Mouse (Mus musculus): ENCODE data around the gene Stx12. TPM values are rescaled to one million over a fixed set of nuclear protein-coding genes. Genes with fewer than 3 reads are reported as not detected.
"Not testable (repeated sequence)": the region's sequence is repeated elsewhere in the genome, so short reads cannot be mapped to it uniquely, and the experiment has no call there.

The Stx12 gene
- 88.6 and 89.0 TPM in 2 replicates for polyA plus RNA-seq (2012; rRNA removed)

GRCm38 (mm10) chr4:132884064-132884843 lies at the start of gene Stx12:
TSS of gene Stx12 (minus strand) at chr4:132884509.
- H3K4me3 ChIP-seq (replicated peaks; ENCODE audit: insufficient read depth, low read depth, low read length) = peak within 1 kb of the TSS; percentile 83
- peak; percentile 96 for TF ChIP-seq POLR2A (IDR thresholded peaks at IDR 0.05; ENCODE audit: borderline replicate concordance, insufficient read depth, low read length)
- TF ChIP-seq CTCF (IDR thresholded peaks at IDR 0.05; ENCODE audit: borderline replicate concordance, insufficient read depth, low read depth, low read length) = no peak
- no peaks in the 10 kb centered on the region for H3K27me3 ChIP-seq (ENCODE audit: control insufficient read depth, insufficient read depth, low read length)
- H3K27ac ChIP-seq (ENCODE audit: insufficient read depth, low read length) = peak within 1 kb of the TSS; percentile 39
- peak; percentile 89 to 90 for DNase-seq
- H3K4me1 ChIP-seq (ENCODE audit: control insufficient read depth, insufficient read depth, low read length) = no peaks in the 10 kb centered on the region; the same call in 1 of the 2 replicates
- under 1% methylated on average over 72 of the region's 72 CpGs for WGBS

DNA sequence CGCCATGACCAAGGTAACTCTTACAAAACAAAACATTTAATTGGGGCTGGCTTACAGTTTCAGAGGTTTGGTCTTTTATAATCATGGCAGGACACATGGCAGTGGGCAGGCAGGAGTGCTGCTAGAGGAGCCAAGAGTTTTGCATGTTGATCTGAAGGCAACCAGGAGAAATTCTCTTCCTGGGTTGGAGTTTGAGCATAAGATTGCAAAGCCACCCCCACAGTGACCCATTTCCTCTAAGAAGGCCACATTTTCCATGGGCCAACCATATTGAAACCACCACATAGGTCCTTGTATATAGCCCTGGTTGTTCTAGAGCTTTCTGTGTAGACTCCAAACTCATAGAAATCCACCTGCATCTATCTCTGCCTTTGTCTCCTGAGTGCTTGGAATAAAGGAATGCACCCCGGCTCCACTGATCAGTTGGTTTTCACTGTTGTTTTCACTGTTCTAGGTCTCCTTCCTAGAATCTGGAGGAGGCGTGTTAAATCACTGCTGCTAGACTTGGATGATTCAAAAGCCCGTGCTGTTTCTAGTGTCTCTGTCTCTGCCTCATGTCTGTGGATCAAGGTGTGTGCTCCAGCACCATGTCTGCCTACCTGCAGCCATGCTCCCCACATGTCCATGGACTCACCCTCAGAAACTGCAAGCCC lies 48.6 kb upstream of the Stx12 start:
- Histone ChIP-seq H3K27ac (ENCODE audit: insufficient read depth, low read length) (no peak overlapping the region), H3K4me1 (ENCODE audit: control insufficient read depth, insufficient read depth, low read length) (no peaks in the 10 kb centered on the region), H3K27me3 (ENCODE audit: control insufficient read depth, insufficient read depth, low read length) (no peaks in the 10 kb centered on the region), H3K4me3 (replicated peaks; ENCODE audit: insufficient read depth, low read depth, low read length) (no peak overlapping the region)
- DNase-seq = no peak
- TF ChIP-seq POLR2A (IDR thresholded peaks at IDR 0.05; ENCODE audit: borderline replicate concordance, insufficient read depth, low read length) = no peak
- no peak for TF ChIP-seq CTCF (IDR thresholded peaks at IDR 0.05; ENCODE audit: borderline replicate concordance, insufficient read depth, low read depth, low read length)
- 90% methylated on average over 4 of the region's 4 CpGs for WGBS

GRCm38 (mm10) chr4:132930784-132931183 lies 46.5 kb upstream of the Stx12 start:
- Histone ChIP-seq H3K27me3 (ENCODE audit: control insufficient read depth, insufficient read depth, low read length) (no peaks in the 10 kb centered on the region), H3K27ac (ENCODE audit: insufficient read depth, low read length) (no peak overlapping the region), H3K4me1 (ENCODE audit: control insufficient read depth, insufficient read depth, low read length) (no peaks in the 10 kb centered on the region), H3K4me3 (replicated peaks; ENCODE audit: insufficient read depth, low read depth, low read length) (no peak overlapping the region)
- TF ChIP-seq POLR2A (IDR thresholded peaks at IDR 0.05; ENCODE audit: borderline replicate concordance, insufficient read depth, low read length) (no peak), CTCF (IDR thresholded peaks at IDR 0.05; ENCODE audit: borderline replicate concordance, insufficient read depth, low read depth, low read length) (peak; percentile 54; the same call in 1 of the 2 replicates)
- 6% methylated on average over 8 of the region's 8 CpGs for WGBS
- peak; percentile 45 to 55 for DNase-seq

DNA sequence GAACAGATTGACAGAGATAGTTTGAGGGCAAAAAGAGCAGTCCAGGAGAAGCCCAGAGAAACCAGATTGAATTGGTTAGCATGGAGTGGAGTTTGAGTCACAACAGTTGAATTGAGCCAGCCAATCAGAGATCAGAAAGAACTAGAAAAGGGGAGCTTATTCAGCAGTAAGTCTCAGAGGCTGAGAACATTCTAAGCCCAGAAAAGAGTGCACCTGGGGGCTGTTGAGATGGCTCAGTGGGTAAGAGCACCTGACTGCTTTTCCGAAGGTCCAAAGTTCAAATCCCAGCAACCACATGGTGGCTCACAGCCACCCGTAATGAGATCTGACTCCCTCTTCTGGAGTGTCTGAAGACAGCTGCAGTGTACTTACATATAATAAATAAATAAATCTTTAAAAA lies 42.2 kb upstream of the Stx12 start:
- not testable (repeated sequence) for H3K27me3 ChIP-seq (ENCODE audit: control insufficient read depth, insufficient read depth, low read length); H3K4me1 ChIP-seq (ENCODE audit: control insufficient read depth, insufficient read depth, low read length); DNase-seq; H3K27ac ChIP-seq (ENCODE audit: insufficient read depth, low read length); H3K4me3 ChIP-seq (replicated peaks; ENCODE audit: insufficient read depth, low read depth, low read length)
- 83% methylated on average over 2 of the region's 2 CpGs for WGBS

- WGBS = under 1% methylated on average over 52 of the region's 53 CpGs
- DNase-seq = peak; percentile 100
- H3K27ac ChIP-seq (ENCODE audit: insufficient read depth, low read length) = peak within 1 kb of the TSS; percentile 93
- peak within 1 kb of the TSS; percentile 90 for H3K4me3 ChIP-seq (replicated peaks; ENCODE audit: insufficient read depth, low read depth, low read length)
- no peak for TF ChIP-seq CTCF (IDR thresholded peaks at IDR 0.05; ENCODE audit: borderline replicate concordance, insufficient read depth, low read depth, low read length)
- TF ChIP-seq POLR2A (IDR thresholded peaks at IDR 0.05; ENCODE audit: borderline replicate concordance, insufficient read depth, low read length) = peak; percentile 82
- H3K27me3 ChIP-seq (ENCODE audit: control insufficient read depth, insufficient read depth, low read length) = no peaks in the 10 kb centered on the region
- H3K4me1 ChIP-seq (ENCODE audit: control insufficient read depth, insufficient read depth, low read length) = no peaks in the 10 kb centered on the region
These were observed 38.3 kb upstream of the Stx12 start, which contains the start of gene Fam76a for GRCm38 (mm10) chr4:132922558-132923008. TSS of gene Fam76a (minus strand) at chr4:132922558.

DNA sequence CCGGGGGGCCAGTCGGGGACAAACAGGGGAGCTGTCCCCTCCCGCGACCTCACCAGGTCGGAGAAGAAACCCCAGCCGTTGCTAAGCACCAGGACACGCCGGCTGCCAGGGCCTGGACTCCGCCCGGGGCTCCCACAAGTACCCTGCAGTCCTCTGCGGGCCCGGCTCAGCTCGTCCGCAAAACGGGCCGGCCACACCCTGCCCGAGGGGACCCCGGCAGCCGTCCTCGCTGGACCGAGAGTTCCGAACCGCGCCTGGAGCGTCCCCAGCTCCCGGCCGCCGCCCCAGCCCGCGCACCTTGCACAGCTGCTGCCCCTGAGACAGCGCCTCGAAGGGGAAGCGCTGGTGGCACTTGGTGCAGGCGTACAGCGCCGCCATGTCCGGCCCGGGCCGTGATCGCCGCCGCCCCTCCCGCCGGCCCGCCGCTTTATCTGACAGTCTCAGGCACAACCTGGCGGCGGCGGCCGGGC lies 37.8 kb upstream of the Stx12 start:
- DNase-seq = no peak
- H3K27ac ChIP-seq (ENCODE audit: insufficient read depth, low read length) = peak overlapping the region; percentile 93
- WGBS = 1% methylated on average over 49 of the region's 50 CpGs
- no peak for TF ChIP-seq CTCF (IDR thresholded peaks at IDR 0.05; ENCODE audit: borderline replicate concordance, insufficient read depth, low read depth, low read length)
- TF ChIP-seq POLR2A (IDR thresholded peaks at IDR 0.05; ENCODE audit: borderline replicate concordance, insufficient read depth, low read length) = peak; percentile 49; the same call in 1 of the 2 replicates
- H3K4me1 ChIP-seq (ENCODE audit: control insufficient read depth, insufficient read depth, low read length) = no peaks in the 10 kb centered on the region
- H3K4me3 ChIP-seq (replicated peaks; ENCODE audit: insufficient read depth, low read depth, low read length) = peak overlapping the region; percentile 90
- no peaks in the 10 kb centered on the region for H3K27me3 ChIP-seq (ENCODE audit: control insufficient read depth, insufficient read depth, low read length)

DNA sequence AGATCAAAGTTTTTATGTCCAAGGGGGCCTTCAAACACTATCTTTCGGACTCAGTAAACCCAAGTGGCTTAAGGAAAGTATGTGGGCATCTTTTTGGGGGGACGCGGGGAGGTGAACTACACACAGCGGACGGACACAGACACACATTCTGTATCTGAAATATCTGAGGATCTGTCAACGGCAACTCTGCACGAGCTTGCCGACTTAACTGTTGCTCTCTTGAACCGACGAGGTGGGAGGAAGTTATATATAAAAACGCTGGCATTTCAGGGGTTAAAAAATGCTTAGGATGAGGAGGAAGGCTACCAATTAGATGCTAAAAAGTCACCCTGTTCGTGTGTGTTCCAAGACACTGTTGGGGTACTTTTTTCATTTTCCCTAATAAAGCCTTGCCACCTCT lies 37.2 kb upstream of the Stx12 start:
- Histone ChIP-seq H3K27ac (ENCODE audit: insufficient read depth, low read length) (no peak overlapping the region), H3K4me1 (ENCODE audit: control insufficient read depth, insufficient read depth, low read length) (no peaks in the 10 kb centered on the region), H3K27me3 (ENCODE audit: control insufficient read depth, insufficient read depth, low read length) (no peaks in the 10 kb centered on the region), H3K4me3 (replicated peaks; ENCODE audit: insufficient read depth, low read depth, low read length) (peak overlapping the region; percentile 90)
- DNase-seq = no peak
- TF ChIP-seq POLR2A (IDR thresholded peaks at IDR 0.05; ENCODE audit: borderline replicate concordance, insufficient read depth, low read length) (no peak), CTCF (IDR thresholded peaks at IDR 0.05; ENCODE audit: borderline replicate concordance, insufficient read depth, low read depth, low read length) (no peak)
- 36% methylated on average over 12 of the region's 12 CpGs for WGBS

All from cerebellum, adult 2 months (tissue).